Mouse (Mus musculus) forebrain, embryonic 11.5 days (tissue): ENCODE data around the gene Olfr643. TPM values are rescaled to one million over a fixed set of nuclear protein-coding genes. Genes with fewer than 3 reads are reported as not detected.
"Not testable (repeated sequence)": the region's sequence is repeated elsewhere in the genome, so short reads cannot be mapped to it uniquely, and the experiment has no call there.

Source experiments
- ATAC-seq: fragments of 200-750 bp; cut with Nextera tagmentation; replicated peaks from 2 replicates; pipeline ENCODE4 v1.8.0; 2017; ENCODE audit warnings: moderate TSS enrichment; ENCODE audit not compliant: low FRiP score
- DNase-seq: peaks from one replicate; pipeline ENCODE4 v3.0.0-alpha.2; 2017; ENCODE audit warnings: low spot score
- H3K27ac ChIP-seq: fragments of 300-500 bp; sonication (generic); 2 replicates; pipeline ENCODE4 v1.5.1; 2014; ENCODE audit warnings: low read depth, low read length
- H3K27me3 ChIP-seq: fragments of 300-500 bp; sonication (generic); 2 replicates; pipeline ENCODE4 v1.6.1; 2014; ENCODE audit warnings: mild to moderate bottlenecking, low read length, mixed read lengths; ENCODE audit not compliant: control insufficient read depth, insufficient read depth
- H3K36me3 ChIP-seq: fragments of 300-500 bp; sonication (generic); 2 replicates; pipeline ENCODE4 v1.6.1; 2014; ENCODE audit warnings: mild to moderate bottlenecking, low read length, moderate library complexity, mixed read lengths; ENCODE audit not compliant: control insufficient read depth, insufficient read depth
- H3K4me1 ChIP-seq: fragments of 300-500 bp; sonication (generic); replicated peaks from 2 replicates; pipeline ENCODE4 v1.6.1; 2014; ENCODE audit warnings: low read length, mixed read lengths; ENCODE audit not compliant: control insufficient read depth, insufficient read depth
- H3K4me2 ChIP-seq: fragments of 300-500 bp; sonication (generic); 2 replicates; pipeline ENCODE4 v1.6.1; 2014; ENCODE audit warnings: low read depth, mild to moderate bottlenecking, low read length, moderate library complexity, mixed read lengths; ENCODE audit not compliant: severe bottlenecking
- H3K4me3 ChIP-seq: fragments of 300-500 bp; sonication (generic); 2 replicates; pipeline ENCODE4 v1.5.1; 2014; ENCODE audit warnings: low read depth, low read length
- H3K9ac ChIP-seq: fragments of 300-500 bp; sonication (generic); 2 replicates; pipeline ENCODE4 v1.6.1; 2014; ENCODE audit warnings: low read length
- H3K9me3 ChIP-seq: fragments of 300-500 bp; sonication (generic); 2 replicates; pipeline ENCODE4 v1.6.1; 2016; ENCODE audit warnings: low read length, mixed read lengths; ENCODE audit not compliant: control insufficient read depth
- WGBS: fragments of 180-500 bp; shearing (Covaris S2); extraction: QIAGEN DNeasy Blood & Tissue Kit; methylation state at CpG from one replicate; pipeline ENCODE4 v1.1.7; 2014; 5-methylcytosine and 5-hydroxymethylcytosine counted together
- polyA plus RNA-seq: library from polyadenylated mRNA; unstranded; fragments of >200 nt; fragmentation: Nextera tagmentation; extraction: Ambion mirVana; gene quantifications from 2 replicates; pipeline ENCODE4 v1.2.1, GENCODE M21; 2014

The Olfr643 gene
- polyA plus RNA-seq, 1 experiment from 2014 or later: not detected

- Histone ChIP-seq H3K27ac (no peak within 1 kb of the TSS), H3K4me2 (no peak within 1 kb of the TSS), H3K27me3 (no peaks in the 10 kb centered on the region), H3K4me1 (no peaks in the 10 kb centered on the region), H3K36me3 (no peaks in the 10 kb centered on the region), H3K4me3 (no peak within 1 kb of the TSS), H3K9ac (no peak within 1 kb of the TSS), H3K9me3 (no peaks in the 10 kb centered on the region)
- WGBS: 68% methylated on average over 1 of the region's 1 CpGs
- DNase-seq (no peak), ATAC-seq (no peak)
These were observed 166.4 kb downstream of the Olfr643 start, which contains the start of gene Olfr635 for GRCm38 (mm10) chr7:103970852-103971251. Gene Olfr635, plus strand, starts transcription at chr7:103971152.

DNA sequence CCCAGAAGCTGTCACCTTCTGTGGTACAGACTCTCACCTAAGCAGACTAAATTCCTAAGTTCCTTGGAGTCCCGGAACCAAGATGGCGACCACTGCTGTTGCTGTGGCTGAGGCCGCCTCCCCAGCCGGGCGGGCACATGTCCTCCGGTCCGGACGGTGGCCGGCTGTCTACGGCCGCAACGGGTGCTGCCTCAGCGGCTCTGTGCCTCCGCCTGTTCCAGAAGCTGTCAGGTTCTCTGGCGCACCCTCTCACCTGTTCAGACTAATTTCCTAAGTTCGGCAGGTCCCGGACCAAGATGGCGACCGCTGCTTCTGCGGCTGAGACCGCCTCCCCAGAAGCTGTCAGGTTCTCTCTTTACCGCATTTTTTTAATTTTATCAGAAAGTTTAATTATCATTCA, 170.3 kb downstream of the Olfr643 start:
- not testable (repeated sequence) for H3K4me3 ChIP-seq, H3K27ac ChIP-seq, H3K4me1 ChIP-seq, H3K36me3 ChIP-seq, DNase-seq, H3K9me3 ChIP-seq, H3K27me3 ChIP-seq, H3K4me2 ChIP-seq, H3K9ac ChIP-seq, ATAC-seq
- 96% methylated on average over 22 of the region's 22 CpGs for WGBS

Other genes with a start within 250 kb of the Olfr643 start
- gene Olfr64, start 242.9 kb downstream of the Olfr643 start, polyA plus RNA-seq: not detected in 2 replicates
- not detected in 2 replicates for gene Olfr65, start 233.9 kb downstream of the Olfr643 start, polyA plus RNA-seq
- gene Olfr631, start 208.6 kb downstream of the Olfr643 start, polyA plus RNA-seq: not detected in 2 replicates
- 0.12 TPM in 1 of 2 replicates, not detected in the other for gene Olfr632, start 203.1 kb downstream of the Olfr643 start, polyA plus RNA-seq
- gene Olfr633, start 193.0 kb downstream of the Olfr643 start, polyA plus RNA-seq: not detected in 2 replicates
- gene Olfr635, start 166.3 kb downstream of the Olfr643 start, polyA plus RNA-seq: 0.03 TPM in 1 of 2 replicates, not detected in the other
- gene Olfr638, start 138.7 kb downstream of the Olfr643 start, polyA plus RNA-seq: not detected in 2 replicates
- gene Olfr639, start 120.1 kb downstream of the Olfr643 start, polyA plus RNA-seq: 0.04 TPM in 2 replicates
- not detected in 2 replicates for gene Olfr640, start 111.8 kb downstream of the Olfr643 start, polyA plus RNA-seq
- gene Olfr641, start 102.0 kb downstream of the Olfr643 start, polyA plus RNA-seq: not detected in 2 replicates
- gene Olfr642, start 84.7 kb downstream of the Olfr643 start, polyA plus RNA-seq: not detected in 2 replicates
- not detected in 2 replicates for gene 4930516K23Rik, start 76.0 kb downstream of the Olfr643 start, polyA plus RNA-seq
- not detected in 2 replicates for gene Olfr644, start 65.5 kb downstream of the Olfr643 start, polyA plus RNA-seq
- gene Olfr645, start 51.9 kb downstream of the Olfr643 start, polyA plus RNA-seq: not detected in 2 replicates
- gene Olfr646, start 32.5 kb downstream of the Olfr643 start, polyA plus RNA-seq: not detected in 2 replicates
- gene Ubqln5, start 7.6 kb downstream of the Olfr643 start, polyA plus RNA-seq: not detected in 2 replicates
- not detected in 2 replicates for gene Ubqln3, start 5.9 kb upstream of the Olfr643 start, polyA plus RNA-seq
- gene Ubqlnl, start 13.2 kb upstream of the Olfr643 start, polyA plus RNA-seq: not detected in 2 replicates
- not detected in 2 replicates for gene Olfm5, start 27.4 kb upstream of the Olfr643 start, polyA plus RNA-seq
- gene Olfr648, start 46.0 kb upstream of the Olfr643 start, polyA plus RNA-seq: 0.27 and 0.40 TPM in 2 replicates
- gene Olfr649, start 58.6 kb upstream of the Olfr643 start, polyA plus RNA-seq: not detected in 2 replicates
- gene Trim6, start 81.4 kb upstream of the Olfr643 start, polyA plus RNA-seq: 2.7 and 3.3 TPM in 2 replicates
- 0.64 and 1.1 TPM in 2 replicates for gene Trim34a, start 107.1 kb upstream of the Olfr643 start, polyA plus RNA-seq
- 0.12 TPM in 1 of 2 replicates, not detected in the other for gene Trim5, start 150.7 kb upstream of the Olfr643 start, polyA plus RNA-seq
- 1.5 and 1.7 TPM in 2 replicates for gene Trim12a, start 178.1 kb upstream of the Olfr643 start, polyA plus RNA-seq
- gene Trim34b, start 192.1 kb upstream of the Olfr643 start, polyA plus RNA-seq: not detected in 2 replicates
- 0.69 and 0.75 TPM in 2 replicates for gene Trim12c, start 216.0 kb upstream of the Olfr643 start, polyA plus RNA-seq
- not detected in 2 replicates for gene Trim30b, start 232.5 kb upstream of the Olfr643 start, polyA plus RNA-seq